Mouse (Mus musculus): ENCODE measurements around the gene Vtcn1.

GRCm38 (mm10) chr3:100935521-100935920 is 110.3 kb downstream of the Vtcn1 start:
- TF ChIP-seq POLR2A (IDR thresholded peaks at IDR 0.05; ENCODE audit: borderline replicate concordance, extremely low read depth, insufficient read depth, insufficient read length, poor library complexity, severe bottlenecking) (no peak), CTCF (IDR thresholded peaks at IDR 0.05; ENCODE audit: borderline replicate concordance, extremely low read depth, insufficient read depth, insufficient read length) (no peak)
